20 mouse cellular contexts compared by ENCODE assay signal in genomic region chr10:36829079-36829478, GRCm38 (mm10).
DNase-seq lines count a peak whose midpoint lies in the region; ATAC-seq and TF ChIP-seq lines count a peak whose summit lies in the region.
"Had no signal": no experiment of that assay in that cellular context is flagged by ENCODE, and none has a peak within 500 bp of the region (broad histone marks: within the 10 kb centered on the region; RNA-seq: fewer than 3 reads in every experiment).

No protein-coding gene starts in this region.

- peak; percentile 69 for ATAC-seq in forebrain, embryonic 16.5 days
- no peak for ATAC-seq in forebrain, embryonic 11.5 days (replicated peaks; ENCODE audit: low FRiP score)
- ATAC-seq in frontal cortex, adult (ENCODE audit: low TSS enrichment), result peak; percentile 23; the same call in 1 of the 2 replicates
- ATAC-seq in midbrain, postnatal 0 days (ENCODE audit: low FRiP score), result 0 out of 2 replicates have a peak, but pooled peaks have one; percentile 31
- ATAC-seq in midbrain, embryonic 16.5 days, result no peak
- ATAC-seq in hindbrain, embryonic 12.5 days (ENCODE audit: low FRiP score), result no peak
- ATAC-seq: activated CD4-positive, CD25-positive, alpha-beta regulatory T cell, adult 4 months; forebrain, embryonic 14.5 days; Patski had no signal

- H3K4me1 ChIP-seq in forebrain, embryonic 16.5 days (replicated peaks; ENCODE audit: control insufficient read depth, insufficient read depth, low read length), result peaks cover 5% of the 10 kb centered on the region; the same call in 1 of the 2 replicates
- no peaks in the 10 kb centered on the region for H3K4me1 ChIP-seq in forebrain, embryonic 11.5 days (replicated peaks; ENCODE audit: control insufficient read depth, insufficient read depth, low read length)
- no peaks in the 10 kb centered on the region for H3K4me1 ChIP-seq in midbrain, postnatal 0 days (ENCODE audit: insufficient read depth, low read length)
- no peaks in the 10 kb centered on the region for H3K4me1 ChIP-seq in midbrain, embryonic 16.5 days (ENCODE audit: control insufficient read depth, insufficient read depth, low read length)
- peaks cover 3% of the 10 kb centered on the region; the same call in 1 of the 2 replicates for H3K4me1 ChIP-seq in hindbrain, embryonic 12.5 days
- H3K4me1 ChIP-seq: embryonic facial prominence, embryonic 10.5 days; embryonic facial prominence, embryonic 12.5 days had no signal

- no peak for DNase-seq in forebrain, embryonic 11.5 days (ENCODE audit: low spot score)
- DNase-seq in frontal cortex, postnatal 14 days (ENCODE audit: low spot score in 2 of 2), result no peak
- no peak for DNase-seq in midbrain, postnatal 0 days (ENCODE audit: low spot score)
- DNase-seq: adrenal gland, adult 8-10 months; adrenal gland, postnatal 14 days; adrenal gland, postnatal 36 days; cerebellum, adult 11-12 months; cerebellum, adult 2 months; cerebellum, adult 9-10 months; cerebellum, postnatal 10 days; cerebellum, postnatal 25 days had no signal

- no peaks in the 10 kb centered on the region for H3K9me3 ChIP-seq in forebrain, embryonic 16.5 days (ENCODE audit: control insufficient read depth, low read length)
- no peaks in the 10 kb centered on the region for H3K9me3 ChIP-seq in forebrain, embryonic 11.5 days (ENCODE audit: control insufficient read depth, low read length)
- H3K9me3 ChIP-seq in midbrain, postnatal 0 days (ENCODE audit: low read length), result no peaks in the 10 kb centered on the region
- H3K9me3 ChIP-seq in midbrain, embryonic 16.5 days (replicated peaks; ENCODE audit: control insufficient read depth, low read length, poor library complexity, severe bottlenecking), result no peaks in the 10 kb centered on the region
- H3K9me3 ChIP-seq in hindbrain, embryonic 12.5 days (replicated peaks), result no peaks in the 10 kb centered on the region
- H3K9me3 ChIP-seq: embryonic facial prominence, embryonic 10.5 days; embryonic facial prominence, embryonic 12.5 days had no signal

- TF ChIP-seq CTCF in midbrain, postnatal 0 days (IDR thresholded peaks at IDR 0.05), result no peak

- H3K9ac ChIP-seq in forebrain, embryonic 16.5 days (replicated peaks; ENCODE audit: low read depth, low read length), result no peak overlapping the region
- no peak overlapping the region for H3K9ac ChIP-seq in forebrain, embryonic 11.5 days (ENCODE audit: low read length)
- H3K9ac ChIP-seq in midbrain, postnatal 0 days (replicated peaks; ENCODE audit: low read length, poor library complexity, severe bottlenecking), result no peak overlapping the region
- no peak overlapping the region for H3K9ac ChIP-seq in midbrain, embryonic 16.5 days (ENCODE audit: low read depth, low read length)
- no peak overlapping the region for H3K9ac ChIP-seq in hindbrain, embryonic 12.5 days
- H3K9ac ChIP-seq: embryonic facial prominence, embryonic 12.5 days had no signal

- no peaks in the 10 kb centered on the region for H3K27me3 ChIP-seq in forebrain, embryonic 16.5 days (replicated peaks; ENCODE audit: control insufficient read depth, insufficient read depth, low read length)
- no peaks in the 10 kb centered on the region for H3K27me3 ChIP-seq in forebrain, embryonic 11.5 days (ENCODE audit: control insufficient read depth, insufficient read depth, low read length)
- no peaks in the 10 kb centered on the region for H3K27me3 ChIP-seq in midbrain, postnatal 0 days (ENCODE audit: insufficient read depth, low read length)
- no peaks in the 10 kb centered on the region for H3K27me3 ChIP-seq in midbrain, embryonic 16.5 days (ENCODE audit: control insufficient read depth, insufficient read depth, low read depth, low read length)
- no peaks in the 10 kb centered on the region for H3K27me3 ChIP-seq in hindbrain, embryonic 12.5 days
- H3K27me3 ChIP-seq: embryonic facial prominence, embryonic 12.5 days; Patski had no signal

- H3K27ac ChIP-seq in forebrain, embryonic 16.5 days (ENCODE audit: low read length), result no peak overlapping the region
- H3K27ac ChIP-seq in forebrain, embryonic 11.5 days (ENCODE audit: low read depth, low read length), result no peak overlapping the region
- no peak overlapping the region for H3K27ac ChIP-seq in midbrain, postnatal 0 days (ENCODE audit: low read depth, low read length)
- H3K27ac ChIP-seq in midbrain, embryonic 16.5 days (ENCODE audit: low read length), result no peak overlapping the region
- H3K27ac ChIP-seq in hindbrain, embryonic 12.5 days, result no peak overlapping the region
- H3K27ac ChIP-seq: embryonic facial prominence, embryonic 10.5 days; embryonic facial prominence, embryonic 12.5 days had no signal

- H3K4me2 ChIP-seq in forebrain, embryonic 16.5 days (ENCODE audit: low read length), result no peak overlapping the region
- H3K4me2 ChIP-seq in forebrain, embryonic 11.5 days (ENCODE audit: low read depth, low read length, severe bottlenecking), result no peak overlapping the region
- no peak overlapping the region for H3K4me2 ChIP-seq in midbrain, postnatal 0 days (ENCODE audit: low read depth, low read length, poor library complexity, severe bottlenecking)
- H3K4me2 ChIP-seq in midbrain, embryonic 16.5 days (ENCODE audit: low read length), result no peak overlapping the region
- H3K4me2 ChIP-seq in hindbrain, embryonic 12.5 days (replicated peaks), result no peak overlapping the region
- H3K4me2 ChIP-seq: embryonic facial prominence, embryonic 12.5 days had no signal

- H3K4me3 ChIP-seq in forebrain, embryonic 16.5 days (replicated peaks; ENCODE audit: low read length), result no peak overlapping the region
- H3K4me3 ChIP-seq in forebrain, embryonic 11.5 days (ENCODE audit: low read depth, low read length), result no peak overlapping the region
- H3K4me3 ChIP-seq in midbrain, postnatal 0 days (ENCODE audit: low read depth, low read length), result no peak overlapping the region
- no peak overlapping the region for H3K4me3 ChIP-seq in midbrain, embryonic 16.5 days (ENCODE audit: low read depth, low read length)
- H3K4me3 ChIP-seq in hindbrain, embryonic 12.5 days, result no peak overlapping the region
- H3K4me3 ChIP-seq: embryonic facial prominence, embryonic 10.5 days; embryonic facial prominence, embryonic 12.5 days had no signal

- 40% methylated on average over 3 of the region's 3 CpGs for WGBS in forebrain, embryonic 16.5 days
- 83% methylated on average over 3 of the region's 3 CpGs for WGBS in forebrain, embryonic 11.5 days
- 52% methylated on average over 3 of the region's 3 CpGs for WGBS in midbrain, postnatal 0 days
- 67% methylated on average over 3 of the region's 3 CpGs for WGBS in midbrain, embryonic 16.5 days
- 78% methylated on average over 3 of the region's 3 CpGs for WGBS in hindbrain, embryonic 12.5 days

- no peaks in the 10 kb centered on the region for H3K36me3 ChIP-seq in forebrain, embryonic 16.5 days (ENCODE audit: control insufficient read depth, insufficient read depth)
- H3K36me3 ChIP-seq in forebrain, embryonic 11.5 days (ENCODE audit: control insufficient read depth, insufficient read depth, low read length), result no peaks in the 10 kb centered on the region
- peaks cover 4% of the 10 kb centered on the region; the same call in 1 of the 2 replicates for H3K36me3 ChIP-seq in midbrain, postnatal 0 days (ENCODE audit: insufficient read depth, low read length)
- H3K36me3 ChIP-seq in midbrain, embryonic 16.5 days (ENCODE audit: control insufficient read depth, insufficient read depth, low read length), result no peaks in the 10 kb centered on the region
- no peaks in the 10 kb centered on the region for H3K36me3 ChIP-seq in hindbrain, embryonic 12.5 days
- H3K36me3 ChIP-seq: embryonic facial prominence, embryonic 10.5 days; embryonic facial prominence, embryonic 12.5 days had no signal

Comparison
In these comparisons a context has a peak if more than half of its experiments do, and no peak if none do; other contexts are left out.
1. ATAC-seq: peak in forebrain, embryonic 16.5 days (single experiment), frontal cortex, adult (single experiment) and midbrain, postnatal 0 days (single experiment); none in forebrain, embryonic 11.5 days (single experiment), midbrain, embryonic 16.5 days (single experiment) and hindbrain, embryonic 12.5 days (single experiment).